Mouse (Mus musculus) megakaryocyte-erythroid progenitor cell, adult 5 weeks (primary cell): Measurements from ENCODE around the gene Rad23b. TPM values are rescaled to one million over a fixed set of nuclear protein-coding genes. Genes with fewer than 3 reads are reported as not detected.

Experiments
- polyA plus RNA-seq: library from polyadenylated mRNA; stranded (reverse); fragments of >175 nt; gene quantifications from 2 replicates; pipeline ENCODE4 v1.2.3, GENCODE M21; 2012

The Rad23b gene
- 556 and 577 TPM in 2 replicates for polyA plus RNA-seq

GRCm38 (mm10) chr4:55349452-55350218 is at the start of gene Rad23b:
Rad23b (plus strand) TSS chr4:55350043.

Other genes with a start within 250 kb of the Rad23b start
- 174 and 212 TPM in 2 replicates for gene Klf4, start 182.4 kb downstream of the Rad23b start, polyA plus RNA-seq